Mouse (Mus musculus): Measurements from ENCODE around the gene Vwc2l. TPM values are rescaled to one million over a fixed set of nuclear protein-coding genes. Genes with fewer than 3 reads are reported as not detected.
A peak's percentile ranks its signal among the peaks of the same experiment; 100 is the strongest.

Gene Vwc2l
- polyA plus RNA-seq, 1 experiment from 2014 or later = 0.13 TPM

- Histone ChIP-seq H3K27ac (no peak overlapping the region), H3K9me3 (no peaks in the 10 kb centered on the region), H3K27me3 (replicated peaks) (no peaks in the 10 kb centered on the region), H3K36me3 (no peaks in the 10 kb centered on the region), H3K4me3 (replicated peaks) (no peak overlapping the region), H3K4me1 (no peaks in the 10 kb centered on the region), H3K9ac (no peak overlapping the region), H3K4me2 (no peak overlapping the region)
- no peak for ATAC-seq (ENCODE audit: insufficient read depth, low FRiP score, low read depth)
These were observed 119.8 kb downstream of the Vwc2l start for GRCm38 (mm10) chr1:70845276-70845675.

GRCm38 (mm10) chr1:70851633-70852390 lies 126.3 kb downstream of the Vwc2l start:
- Histone ChIP-seq H3K36me3 (no peaks in the 10 kb centered on the region), H3K4me1 (no peaks in the 10 kb centered on the region), H3K27me3 (replicated peaks) (no peaks in the 10 kb centered on the region), H3K4me2 (no peak overlapping the region), H3K9ac (no peak overlapping the region), H3K27ac (no peak overlapping the region), H3K9me3 (no peaks in the 10 kb centered on the region), H3K4me3 (replicated peaks) (no peak overlapping the region)
- 57% methylated on average over 12 of the region's 12 CpGs for WGBS
- ATAC-seq (ENCODE audit: insufficient read depth, low FRiP score, low read depth) = no peak

GRCm38 (mm10) chr1:70853446-70853845 lies 127.9 kb downstream of the Vwc2l start:
- Histone ChIP-seq H3K4me3 (replicated peaks) (no peak overlapping the region), H3K9ac (no peak overlapping the region), H3K27me3 (replicated peaks) (no peaks in the 10 kb centered on the region), H3K36me3 (no peaks in the 10 kb centered on the region), H3K4me2 (no peak overlapping the region), H3K9me3 (no peaks in the 10 kb centered on the region), H3K4me1 (no peaks in the 10 kb centered on the region), H3K27ac (no peak overlapping the region)
- ATAC-seq (ENCODE audit: insufficient read depth, low FRiP score, low read depth) = no peak
- WGBS = 71% methylated on average over 11 of the region's 11 CpGs

DNA sequence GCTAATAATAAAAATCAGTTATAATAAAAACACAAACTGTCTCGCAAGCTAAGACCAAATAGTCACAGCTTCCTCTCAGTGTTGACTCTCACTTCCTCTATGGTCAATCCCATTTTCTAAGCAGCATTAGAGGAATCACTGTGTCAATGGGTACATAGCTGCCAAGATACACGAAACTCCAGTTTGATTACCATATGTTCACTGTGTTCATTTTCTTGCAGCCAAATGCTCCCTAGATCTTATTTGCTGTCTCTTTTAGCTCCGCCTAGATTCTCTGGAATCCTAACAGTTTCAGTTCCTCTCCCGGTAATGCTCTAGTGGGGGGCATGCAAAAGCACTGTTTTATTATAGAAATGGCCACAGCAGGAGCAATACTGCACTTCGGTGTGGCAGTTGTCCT lies 130.4 kb downstream of the Vwc2l start:
- no peak overlapping the region for H3K4me2 ChIP-seq
- no peak overlapping the region for H3K4me3 ChIP-seq (replicated peaks)
- H3K9ac ChIP-seq = no peak overlapping the region
- no peaks in the 10 kb centered on the region for H3K27me3 ChIP-seq (replicated peaks)
- no peaks in the 10 kb centered on the region for H3K9me3 ChIP-seq
- H3K36me3 ChIP-seq = no peaks in the 10 kb centered on the region
- WGBS = 67% methylated on average over 5 of the region's 5 CpGs
- no peaks in the 10 kb centered on the region for H3K4me1 ChIP-seq
- no peak overlapping the region for H3K27ac ChIP-seq
- ATAC-seq (ENCODE audit: insufficient read depth, low FRiP score, low read depth) = no peak

DNA sequence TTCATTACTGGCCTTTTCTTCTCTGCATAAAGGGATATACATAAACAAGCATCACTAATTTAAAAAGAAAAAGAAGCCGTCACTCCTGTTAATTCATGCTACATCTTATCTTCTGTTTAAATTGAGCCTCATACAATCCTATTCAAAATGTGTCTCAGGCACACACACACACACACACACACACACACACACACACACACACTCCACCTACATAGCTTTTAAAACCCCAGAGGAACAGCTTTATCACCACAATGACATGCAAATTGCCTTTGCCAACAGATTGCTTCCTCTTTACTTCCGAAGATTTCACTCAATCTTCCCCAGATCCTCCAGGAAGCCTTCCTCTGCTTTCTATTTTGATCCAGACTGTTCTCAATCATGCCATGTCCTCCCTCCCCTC lies 136.2 kb downstream of the Vwc2l start:
- H3K4me2 ChIP-seq = no peak overlapping the region
- H3K9me3 ChIP-seq = no peaks in the 10 kb centered on the region
- H3K27me3 ChIP-seq (replicated peaks) = no peaks in the 10 kb centered on the region
- ATAC-seq (ENCODE audit: insufficient read depth, low FRiP score, low read depth) = no peak
- no peak overlapping the region for H3K27ac ChIP-seq
- H3K9ac ChIP-seq = no peak overlapping the region
- H3K4me1 ChIP-seq = no peaks in the 10 kb centered on the region
- H3K4me3 ChIP-seq (replicated peaks) = no peak overlapping the region
- H3K36me3 ChIP-seq = no peaks in the 10 kb centered on the region
- 59% methylated on average over 2 of the region's 2 CpGs for WGBS

DNA sequence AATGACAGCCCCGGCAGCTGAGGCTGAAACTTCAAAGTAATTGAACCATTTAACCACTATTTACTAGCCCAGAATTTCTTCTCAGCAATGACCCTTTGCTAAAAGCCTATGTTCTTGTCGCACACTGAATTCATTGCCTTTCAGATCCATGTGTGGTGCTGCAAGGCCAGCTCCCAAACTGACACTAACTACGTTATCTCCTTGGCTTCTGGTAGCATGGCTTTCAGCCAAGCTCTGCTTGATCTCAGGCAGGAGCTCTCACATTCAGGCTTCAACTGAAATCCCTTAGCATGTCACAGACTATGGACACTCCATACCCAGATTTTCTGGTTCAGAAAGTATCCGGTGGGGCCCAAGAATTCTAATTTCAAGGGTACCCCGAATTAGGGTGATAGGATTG lies 140.6 kb downstream of the Vwc2l start:
- H3K4me1 ChIP-seq = no peaks in the 10 kb centered on the region
- H3K4me2 ChIP-seq = no peak overlapping the region
- H3K36me3 ChIP-seq = no peaks in the 10 kb centered on the region
- 63% methylated on average over 5 of the region's 5 CpGs for whole genome bisulfite sequencing
- no peaks in the 10 kb centered on the region for H3K27me3 ChIP-seq (replicated peaks)
- no peak overlapping the region for H3K9ac ChIP-seq
- no peak overlapping the region for H3K4me3 ChIP-seq (replicated peaks)
- no peak overlapping the region for H3K27ac ChIP-seq
- no peak for ATAC-seq (ENCODE audit: insufficient read depth, low FRiP score, low read depth)
- no peaks in the 10 kb centered on the region for H3K9me3 ChIP-seq

- Histone ChIP-seq H3K4me3 (replicated peaks) (no peak overlapping the region), H3K27me3 (replicated peaks) (no peaks in the 10 kb centered on the region), H3K36me3 (no peaks in the 10 kb centered on the region), H3K9me3 (no peaks in the 10 kb centered on the region), H3K9ac (no peak overlapping the region), H3K27ac (no peak overlapping the region), H3K4me1 (no peaks in the 10 kb centered on the region), H3K4me2 (no peak overlapping the region)
- 90% methylated on average over 2 of the region's 2 CpGs for WGBS
- no peak for ATAC-seq (ENCODE audit: insufficient read depth, low FRiP score, low read depth)
These were observed 155.0 kb downstream of the Vwc2l start for GRCm38 (mm10) chr1:70880496-70880895.

GRCm38 (mm10) chr1:70881269-70881668 lies 155.8 kb downstream of the Vwc2l start:
- no peak overlapping the region for H3K9ac ChIP-seq
- H3K4me3 ChIP-seq (replicated peaks) = no peak overlapping the region
- no peaks in the 10 kb centered on the region for H3K9me3 ChIP-seq
- no peak overlapping the region for H3K27ac ChIP-seq
- H3K4me1 ChIP-seq = no peaks in the 10 kb centered on the region
- 87% methylated on average over 3 of the region's 3 CpGs for WGBS
- no peak overlapping the region for H3K4me2 ChIP-seq
- no peaks in the 10 kb centered on the region for H3K36me3 ChIP-seq
- ATAC-seq (ENCODE audit: insufficient read depth, low FRiP score, low read depth) = no peak
- H3K27me3 ChIP-seq (replicated peaks) = no peaks in the 10 kb centered on the region

DNA sequence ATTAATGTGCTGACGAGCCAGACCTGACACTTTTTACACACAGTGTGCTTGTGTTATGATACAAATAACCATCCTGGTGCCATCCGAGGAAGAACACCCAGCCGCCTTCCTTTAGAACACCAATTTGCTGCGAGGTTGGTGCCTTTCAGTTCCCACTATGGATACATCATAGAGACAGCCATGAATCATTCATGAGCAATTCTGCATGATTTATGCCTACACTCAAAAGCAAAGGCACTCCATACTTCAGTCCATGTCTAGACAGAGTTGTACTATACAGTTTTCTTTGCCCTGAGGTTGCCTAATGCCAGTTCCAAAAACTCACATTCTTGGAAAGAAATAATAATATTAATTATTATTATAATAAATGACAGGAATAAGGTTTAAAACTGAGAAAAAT lies 158.6 kb downstream of the Vwc2l start:
- Histone ChIP-seq H3K4me2 (no peak overlapping the region), H3K27ac (no peak overlapping the region), H3K4me3 (replicated peaks) (no peak overlapping the region), H3K4me1 (no peaks in the 10 kb centered on the region), H3K9ac (no peak overlapping the region), H3K36me3 (no peaks in the 10 kb centered on the region), H3K27me3 (replicated peaks) (no peaks in the 10 kb centered on the region), H3K9me3 (no peaks in the 10 kb centered on the region)
- WGBS = 81% methylated on average over 4 of the region's 4 CpGs
- no peak for ATAC-seq (ENCODE audit: insufficient read depth, low FRiP score, low read depth)

DNA sequence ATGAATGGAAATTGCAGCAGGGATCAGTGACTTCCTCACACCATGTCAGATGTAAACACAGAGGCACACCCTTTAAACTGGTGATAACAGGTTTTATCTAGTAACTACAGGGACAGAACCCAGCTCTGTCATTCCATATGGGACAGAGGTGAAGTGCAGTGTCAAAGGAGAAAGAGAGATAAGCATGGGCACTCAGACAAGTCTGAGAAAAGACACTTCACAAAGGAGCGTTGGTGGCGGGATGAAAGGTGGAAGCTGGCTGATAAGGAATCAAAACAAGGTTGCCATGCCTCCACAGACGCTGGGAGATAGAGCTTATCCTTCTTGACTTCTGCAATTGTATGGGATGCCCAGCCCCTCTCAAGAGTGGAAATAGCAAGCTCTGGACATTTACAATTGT lies 176.8 kb downstream of the Vwc2l start:
- no peaks in the 10 kb centered on the region for H3K4me1 ChIP-seq
- no peak overlapping the region for H3K27ac ChIP-seq
- 28% methylated on average over 3 of the region's 3 CpGs for whole genome bisulfite sequencing
- no peak overlapping the region for H3K4me2 ChIP-seq
- no peaks in the 10 kb centered on the region for H3K27me3 ChIP-seq (replicated peaks)
- no peaks in the 10 kb centered on the region for H3K9me3 ChIP-seq
- H3K36me3 ChIP-seq = no peaks in the 10 kb centered on the region
- no peak overlapping the region for H3K4me3 ChIP-seq (replicated peaks)
- no peak overlapping the region for H3K9ac ChIP-seq
- ATAC-seq (ENCODE audit: insufficient read depth, low FRiP score, low read depth) = peak; percentile 94; the same call in 1 of the 2 replicates

- Histone ChIP-seq H3K4me1 (no peaks in the 10 kb centered on the region), H3K4me2 (no peak overlapping the region), H3K27me3 (replicated peaks) (no peaks in the 10 kb centered on the region), H3K4me3 (replicated peaks) (no peak overlapping the region), H3K36me3 (no peaks in the 10 kb centered on the region), H3K27ac (no peak overlapping the region), H3K9me3 (no peaks in the 10 kb centered on the region), H3K9ac (no peak overlapping the region)
- 91% methylated on average over 2 of the region's 2 CpGs for WGBS
- no peak for ATAC-seq (ENCODE audit: insufficient read depth, low FRiP score, low read depth)
These were observed 181.9 kb downstream of the Vwc2l start for GRCm38 (mm10) chr1:70907366-70907765.

DNA sequence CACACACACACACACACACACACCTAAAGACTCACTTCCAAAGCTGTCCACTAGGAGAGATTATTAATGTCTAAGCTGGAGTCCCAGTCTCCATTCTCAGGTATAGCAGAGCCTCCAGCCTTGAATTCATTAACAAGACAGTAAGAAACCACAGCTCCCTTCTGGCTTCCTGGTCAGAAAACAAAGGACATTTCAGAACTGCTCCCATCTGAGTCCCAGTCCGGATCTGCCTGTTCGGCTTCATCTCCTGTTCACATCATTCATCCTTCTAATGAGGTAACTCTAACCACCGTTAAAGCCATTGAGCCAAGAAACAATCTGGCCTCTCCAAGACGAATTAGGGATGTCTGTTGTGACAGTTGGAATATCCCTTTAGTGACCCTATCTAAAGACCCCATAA lies 185.7 kb downstream of the Vwc2l start:
- Histone ChIP-seq H3K4me3 (replicated peaks) (no peak overlapping the region), H3K27me3 (replicated peaks) (no peaks in the 10 kb centered on the region), H3K36me3 (no peaks in the 10 kb centered on the region), H3K9me3 (no peaks in the 10 kb centered on the region), H3K4me2 (no peak overlapping the region), H3K4me1 (no peaks in the 10 kb centered on the region), H3K27ac (no peak overlapping the region), H3K9ac (no peak overlapping the region)
- ATAC-seq (ENCODE audit: insufficient read depth, low FRiP score, low read depth) = no peak
- WGBS = 48% methylated on average over 4 of the region's 4 CpGs

DNA sequence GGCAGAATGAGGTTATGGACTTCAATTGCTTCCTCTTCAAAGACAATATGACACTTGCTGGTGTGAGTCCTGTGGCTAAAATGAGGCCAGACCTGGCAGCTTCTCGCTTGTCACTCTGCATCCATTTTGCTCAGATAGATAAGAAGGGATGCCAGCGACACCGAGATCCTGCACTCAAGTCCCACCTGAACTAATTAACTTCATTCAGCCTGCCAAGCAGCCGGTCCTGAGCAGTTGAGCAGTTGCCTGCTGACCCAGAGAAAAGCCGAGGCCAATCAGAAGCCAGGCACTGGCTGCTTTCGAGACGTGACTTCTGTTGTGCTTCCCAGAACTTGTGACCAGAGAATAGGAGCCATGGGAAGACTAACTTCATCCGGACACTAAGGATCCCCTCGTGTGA lies 187.6 kb downstream of the Vwc2l start:
- H3K4me1 ChIP-seq = no peaks in the 10 kb centered on the region
- ATAC-seq (ENCODE audit: insufficient read depth, low FRiP score, low read depth) = no peak
- no peak overlapping the region for H3K9ac ChIP-seq
- no peak overlapping the region for H3K4me3 ChIP-seq (replicated peaks)
- no peak overlapping the region for H3K4me2 ChIP-seq
- H3K36me3 ChIP-seq = no peaks in the 10 kb centered on the region
- 62% methylated on average over 9 of the region's 9 CpGs for WGBS
- H3K27ac ChIP-seq = no peak overlapping the region
- H3K9me3 ChIP-seq = no peaks in the 10 kb centered on the region
- no peaks in the 10 kb centered on the region for H3K27me3 ChIP-seq (replicated peaks)

All from stomach, embryonic 15.5 days (tissue).